Mouse (Mus musculus) CH12.LX (cell line): Measurements from ENCODE around the gene Mef2d. TPM values are rescaled to one million over a fixed set of nuclear protein-coding genes. Genes with fewer than 3 reads are reported as not detected.

ENCODE experiments used
- DNase-seq: peaks from one replicate; pipeline ENCODE4 v3.0.0-alpha.2; 2013; ENCODE audit errors: extremely low read depth
- H3K27ac ChIP-seq: 2 replicates; pipeline ENCODE4 v1.5.1; 2012; ENCODE audit warnings: low read depth, mild to moderate bottlenecking, control low read depth, moderate library complexity; ENCODE audit not compliant: insufficient read depth
- H3K27me3 ChIP-seq: replicated peaks from 2 replicates; pipeline ENCODE3; 2012; ENCODE audit warnings: inconsistent platforms
- H3K36me3 ChIP-seq, 2 experiments: replicated peaks in 1 of 2; 2 replicates each; pipeline versions ENCODE3 to v1.6.1; 2012; ENCODE audit warnings: inconsistent platforms in 1 of 2, low read length in 1 of 2, mild to moderate bottlenecking in 1 of 2, mixed read lengths in 1 of 2, moderate library complexity in 1 of 2; ENCODE audit not compliant: control insufficient read depth in 1 of 2, insufficient read depth in 1 of 2
- H3K4me1 ChIP-seq, 2 experiments: 2 replicates each; pipeline ENCODE4 v1.6.1; 2012; ENCODE audit warnings: inconsistent platforms in 1 of 2, moderate library complexity in 1 of 2; ENCODE audit not compliant: insufficient read depth in 2 of 2, control insufficient read depth in 1 of 2
- H3K4me2 ChIP-seq: 2 replicates; pipeline ENCODE4 v1.6.1; 2012; ENCODE audit warnings: low read depth, mild to moderate bottlenecking, control low read depth; ENCODE audit not compliant: poor library complexity, insufficient read depth, severe bottlenecking
- H3K4me3 ChIP-seq, 3 experiments: fragments of 150-350 bp in 1 of 3; sonication (generic) in 1 of 3; replicated peaks in 1 of 3; 2 replicates each; pipeline versions ENCODE3 to v1.5.1; 2011 to 2012; ENCODE audit warnings: low read depth in 2 of 3, low read length in 2 of 3, mild to moderate bottlenecking in 2 of 3, moderate library complexity in 2 of 3, control low read depth in 1 of 3, improper control_type of control experiment in 1 of 3, inconsistent platforms in 1 of 3, mixed read lengths in 1 of 3; ENCODE audit not compliant: poor library complexity in 1 of 3
- H3K79me2 ChIP-seq: replicated peaks from 2 replicates; pipeline ENCODE4 v1.6.1; 2012; ENCODE audit warnings: mild to moderate bottlenecking, moderate library complexity; ENCODE audit not compliant: control insufficient read depth, poor library complexity, insufficient read depth, severe bottlenecking; ENCODE audit errors: extremely low read depth
- H3K9ac ChIP-seq: 2 replicates; pipeline ENCODE4 v1.6.1; 2012; ENCODE audit warnings: low read depth, mild to moderate bottlenecking, control low read depth, moderate library complexity; ENCODE audit not compliant: insufficient read depth
- H3K9me3 ChIP-seq: replicated peaks from 2 replicates; pipeline ENCODE3; 2012; ENCODE audit warnings: low read length, inconsistent platforms, mixed read lengths
- CHD2 ChIP-seq: IDR thresholded peaks from 2 replicates; pipeline ENCODE4 v1.6.1; 2011; ENCODE audit warnings: low read length, improper control_type of control experiment
- E2F4 ChIP-seq: IDR thresholded peaks from 2 replicates; pipeline ENCODE4 v1.6.1; 2011; ENCODE audit warnings: low read depth, low read length, improper control_type of control experiment; ENCODE audit not compliant: insufficient replicate concordance
- ELF1 ChIP-seq: IDR thresholded peaks from 2 replicates; pipeline ENCODE4 v1.6.1; 2014; ENCODE audit warnings: low read depth, mild to moderate bottlenecking, inconsistent platforms, low read length, improper control_type of control experiment
- ETS1 ChIP-seq: conservative IDR thresholded peaks from 2 replicates; pipeline ENCODE4 v1.6.1; 2012; ENCODE audit warnings: low read depth, mild to moderate bottlenecking, inconsistent platforms, low read length, improper control_type of control experiment, moderate library complexity
- HCFC1 ChIP-seq: IDR thresholded peaks from 2 replicates; pipeline ENCODE4 v1.6.1; 2012; ENCODE audit warnings: low read depth, mild to moderate bottlenecking, inconsistent platforms, low read length, improper control_type of control experiment
- IRF4 ChIP-seq: IDR thresholded peaks from 2 replicates; pipeline ENCODE4 v1.6.1; 2014; ENCODE audit warnings: low read depth, mild to moderate bottlenecking, inconsistent platforms, low read length, improper control_type of control experiment
- JUND ChIP-seq: conservative IDR thresholded peaks from 2 replicates; pipeline ENCODE4 v1.6.1; 2011; ENCODE audit warnings: low read depth, low read length, improper control_type of control experiment
- KAT2A ChIP-seq: IDR thresholded peaks from 2 replicates; pipeline ENCODE4 v1.6.1; 2012; ENCODE audit warnings: low read length, improper control_type of control experiment, inconsistent platforms; ENCODE audit not compliant: insufficient replicate concordance
- MAFK ChIP-seq: IDR thresholded peaks from 2 replicates; pipeline ENCODE4 v1.6.1; 2011; ENCODE audit warnings: low read length, improper control_type of control experiment; ENCODE audit not compliant: insufficient replicate concordance
- MYC ChIP-seq: IDR thresholded peaks from 2 replicates; pipeline ENCODE4 v1.6.1; 2011; ENCODE audit warnings: low read depth, mild to moderate bottlenecking, improper control_type of control experiment, low read length
- NRF1 ChIP-seq: IDR thresholded peaks from 2 replicates; pipeline ENCODE4 v1.6.1; 2014; ENCODE audit warnings: low read depth, mild to moderate bottlenecking, inconsistent platforms, low read length, improper control_type of control experiment, moderate library complexity
- PAX5 ChIP-seq: IDR thresholded peaks from 2 replicates; pipeline ENCODE4 v1.6.1; 2012; ENCODE audit warnings: low read length, inconsistent platforms, mixed read lengths
- POLR2A ChIP-seq: IDR thresholded peaks from 2 replicates; pipeline ENCODE4 v1.6.1; 2011; ENCODE audit warnings: low read depth, mild to moderate bottlenecking, improper control_type of control experiment, low read length
- POLR2AphosphoS2 ChIP-seq: IDR thresholded peaks from 2 replicates; pipeline ENCODE4 v1.6.1; 2011; ENCODE audit warnings: low read depth, low read length, improper control_type of control experiment
- RAD21 ChIP-seq: IDR thresholded peaks from 2 replicates; pipeline ENCODE4 v1.6.1; 2011; ENCODE audit warnings: low read depth, mild to moderate bottlenecking, low read length, improper control_type of control experiment, moderate library complexity
- RCOR1 ChIP-seq: conservative IDR thresholded peaks from 2 replicates; pipeline ENCODE4 v1.6.1; 2012; ENCODE audit warnings: low read depth, mild to moderate bottlenecking, inconsistent platforms, low read length, improper control_type of control experiment
- SIN3A ChIP-seq: IDR thresholded peaks from 2 replicates; pipeline ENCODE4 v1.6.1; 2012; ENCODE audit warnings: low read length, improper control_type of control experiment, inconsistent platforms
- SMC3 ChIP-seq: IDR thresholded peaks from 2 replicates; pipeline ENCODE4 v1.6.1; 2011; ENCODE audit warnings: low read depth, low read length, improper control_type of control experiment
- TCF12 ChIP-seq: IDR thresholded peaks from 2 replicates; pipeline ENCODE4 v1.6.1; 2014; ENCODE audit warnings: low read depth, mild to moderate bottlenecking, inconsistent platforms, low read length, improper control_type of control experiment
- ZC3H11A ChIP-seq: IDR thresholded peaks from 2 replicates; pipeline ENCODE4 v1.6.1; 2012; ENCODE audit warnings: low read depth, mild to moderate bottlenecking, inconsistent platforms, low read length, improper control_type of control experiment
- ZNF384 ChIP-seq: IDR thresholded peaks from 2 replicates; pipeline ENCODE4 v1.6.1; 2012; ENCODE audit warnings: low read depth, low read length, improper control_type of control experiment, inconsistent platforms
- dilution Hi-C: fragments of 300-500 bp; cut with MboI; formaldehyde crosslinking; loops from 2 replicates; pipeline ENCODE4 v1.14.3; 2020; ENCODE audit warnings: low sequenced_read_pairs; ENCODE audit not compliant: extremely low pct_unique_long_range_greater_than_20kb, extremely low pct_ligation_motif_present
- in situ Hi-C: fragments of 300-500 bp; cut with MboI; formaldehyde crosslinking; loops from 3 replicates; pipeline ENCODE4 v1.14.3; 2019; ENCODE audit warnings: low sequenced_read_pairs, low pct_ligation_motif_present, low pct_unique_long_range_greater_than_20kb, mixed read lengths
- polyA plus RNA-seq: library from polyadenylated mRNA; unstranded; fragments of >175 nt; gene quantifications from 2 replicates; pipeline ENCODE4 v1.2.1, GENCODE M21; 2012; ENCODE audit warnings: low read depth; ENCODE audit not compliant: insufficient read length
- total RNA-seq, 2 experiments: library from RNA; depleted of rRNA; stranded (reverse); fragments of 300-350 nt in 1 of 2; fragments of >200 nt in 1 of 2; gene quantifications; 2 replicates each; pipeline ENCODE4 v1.2.3; 2012 to 2014

The Mef2d gene
- total and polyA plus RNA-seq, 3 experiments: 4.8 to 75.8 (median 10.9) TPM

DNA sequence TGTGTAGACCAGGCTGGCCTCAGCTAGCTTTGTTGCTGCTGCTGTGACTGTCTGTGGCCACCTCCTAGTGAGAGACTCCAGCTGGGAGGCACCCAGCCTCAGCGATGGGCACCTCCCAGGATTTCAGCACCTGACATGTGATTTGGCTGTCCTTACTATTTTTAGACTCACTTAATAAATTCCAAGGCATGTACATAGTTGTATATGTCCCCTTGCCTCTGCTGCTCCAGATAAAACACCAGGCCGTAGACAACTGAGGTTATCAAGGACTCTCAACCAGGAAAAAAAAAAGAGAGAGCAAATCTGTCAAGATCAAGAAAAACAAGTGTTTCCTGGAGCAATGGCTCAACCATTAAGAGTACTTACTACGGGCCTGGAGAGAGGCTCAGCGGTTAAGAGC lies 17.0 kb upstream of the Mef2d start:
- Histone ChIP-seq H3K4me3 (no peak overlapping the region), H3K4me2 (no peak overlapping the region), H3K27me3 (no peaks in the 10 kb centered on the region), H3K9ac (no peak overlapping the region), H3K79me2 (no peaks in the 10 kb centered on the region), H3K4me1 (peaks cover 2 to 15% of the 10 kb centered on the region in 2 experiments; a peak in 3 of 4 replicates), H3K27ac (no peak overlapping the region), H3K36me3 (peaks cover 4 to 17% of the 10 kb centered on the region in 2 experiments), H3K9me3 (no peaks in the 10 kb centered on the region)
- DNase-seq: no peak
- dilution Hi-C loops (no loop called here), in situ Hi-C loops (no loop called here)
- TF ChIP-seq POLR2A (no peak), ZNF384 (no peak), RAD21 (no peak), MYC (no peak), CHD2 (no peak), JUND (no peak), RCOR1 (no peak), E2F4 (no peak), TCF12 (no peak), KAT2A (no peak), PAX5 (no peak), ETS1 (no peak), HCFC1 (no peak), NRF1 (no peak), SMC3 (no peak), ZC3H11A (no peak), POLR2AphosphoS2 (no peak), MAFK (no peak), ELF1 (no peak), IRF4 (no peak)

DNA sequence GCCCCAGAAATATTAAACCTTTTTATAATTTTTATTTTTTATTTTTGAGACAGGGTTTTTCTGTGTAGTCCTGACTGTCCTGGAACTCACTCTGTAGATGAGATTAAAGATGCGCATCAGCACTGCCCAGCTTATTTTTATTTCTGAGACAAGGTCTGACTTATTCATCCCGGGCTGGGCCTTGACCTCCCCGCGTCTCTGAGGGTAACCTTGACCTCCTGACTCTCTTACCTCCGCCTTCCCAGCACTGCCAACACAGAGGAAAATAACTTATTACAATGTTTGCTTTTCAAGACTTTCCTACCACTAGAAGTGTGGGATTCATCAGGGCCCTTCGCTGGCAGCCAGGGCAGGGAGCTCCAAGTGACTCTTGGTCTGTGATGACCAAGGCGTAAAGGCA lies 16.0 kb upstream of the Mef2d start:
- dilution Hi-C loops: no loop called here
- no peak for DNase-seq
- Histone ChIP-seq H3K36me3 (peaks cover 0 to 7% of the 10 kb centered on the region in 2 experiments), H3K4me3 (no peak overlapping the region), H3K4me1 (peaks cover 2 to 15% of the 10 kb centered on the region in 2 experiments; a peak in 3 of 4 replicates), H3K79me2 (no peaks in the 10 kb centered on the region), H3K27ac (no peak overlapping the region), H3K9me3 (no peaks in the 10 kb centered on the region), H3K27me3 (no peaks in the 10 kb centered on the region), H3K4me2 (no peak overlapping the region), H3K9ac (no peak overlapping the region)
- in situ Hi-C loops: no loop called here
- no peak for TF ChIP-seq ETS1
- no peak for TF ChIP-seq E2F4
- TF ChIP-seq SIN3A: no peak
- no peak for TF ChIP-seq RCOR1
- no peak for TF ChIP-seq JUND
- no peak for TF ChIP-seq HCFC1
- no peak for TF ChIP-seq IRF4
- TF ChIP-seq PAX5: no peak
